Mouse (Mus musculus) thymus, adult 2 months (tissue): ENCODE measurements around the gene Mast2. TPM values are rescaled to one million over a fixed set of nuclear protein-coding genes. Genes with fewer than 3 reads are reported as not detected.

Experiments used
- DNase-seq: peaks from one replicate; pipeline ENCODE4 v3.0.0; 2021
- H3K27ac ChIP-seq: fragments of 200-500 bp; 2 replicates; pipeline ENCODE4 v1.5.1; 2012; ENCODE audit warnings: low read length, control low read depth; ENCODE audit not compliant: control insufficient read depth, insufficient read depth
- H3K27me3 ChIP-seq: fragments of 200-500 bp; 2 replicates; pipeline ENCODE4 v1.6.1; 2012; ENCODE audit warnings: mild to moderate bottlenecking, low read length, moderate library complexity, mixed read lengths; ENCODE audit not compliant: control insufficient read depth, insufficient read depth
- H3K36me3 ChIP-seq: fragments of 200-500 bp; 2 replicates; pipeline ENCODE4 v1.6.1; 2012; ENCODE audit warnings: mild to moderate bottlenecking, low read length, moderate library complexity; ENCODE audit not compliant: control insufficient read depth, insufficient read depth
- H3K4me1 ChIP-seq: fragments of 200-500 bp; replicated peaks from 2 replicates; pipeline ENCODE4 v1.6.1; 2012; ENCODE audit warnings: low read length; ENCODE audit not compliant: control insufficient read depth, insufficient read depth
- H3K4me3 ChIP-seq: fragments of 200-500 bp; 2 replicates; pipeline ENCODE4 v1.5.1; 2012; ENCODE audit warnings: mild to moderate bottlenecking, low read length, control low read depth, moderate library complexity; ENCODE audit not compliant: control insufficient read depth, insufficient read depth
- CTCF ChIP-seq: fragments of 200-500 bp; IDR thresholded peaks from 2 replicates; pipeline ENCODE4 v1.5.1; 2012; ENCODE audit warnings: mild to moderate bottlenecking, control low read depth, low read length, moderate library complexity, borderline replicate concordance; ENCODE audit not compliant: control insufficient read depth, poor library complexity, insufficient read depth; ENCODE audit errors: extremely low read depth
- POLR2A ChIP-seq: fragments of 200-500 bp; IDR thresholded peaks from 2 replicates; pipeline ENCODE4 v1.6.1; 2012; ENCODE audit warnings: mild to moderate bottlenecking, low read length, control low read depth, moderate library complexity; ENCODE audit not compliant: control insufficient read depth, poor library complexity, insufficient read depth; ENCODE audit errors: extremely low read depth
- WGBS: fragments of 180-500 bp; shearing (Covaris S2); methylation state at CpG from one replicate; pipeline ENCODE4 v1.1.7; 2018; 5-methylcytosine and 5-hydroxymethylcytosine counted together
- polyA plus RNA-seq: library from polyadenylated mRNA; depleted of rRNA; stranded (reverse); fragments of >200 nt; gene quantifications from 2 replicates; pipeline ENCODE4 v1.2.3, GENCODE M21; 2012; rRNA removed

Mast2 gene
- 110 and 137 TPM in 2 replicates for polyA plus RNA-seq

DNA sequence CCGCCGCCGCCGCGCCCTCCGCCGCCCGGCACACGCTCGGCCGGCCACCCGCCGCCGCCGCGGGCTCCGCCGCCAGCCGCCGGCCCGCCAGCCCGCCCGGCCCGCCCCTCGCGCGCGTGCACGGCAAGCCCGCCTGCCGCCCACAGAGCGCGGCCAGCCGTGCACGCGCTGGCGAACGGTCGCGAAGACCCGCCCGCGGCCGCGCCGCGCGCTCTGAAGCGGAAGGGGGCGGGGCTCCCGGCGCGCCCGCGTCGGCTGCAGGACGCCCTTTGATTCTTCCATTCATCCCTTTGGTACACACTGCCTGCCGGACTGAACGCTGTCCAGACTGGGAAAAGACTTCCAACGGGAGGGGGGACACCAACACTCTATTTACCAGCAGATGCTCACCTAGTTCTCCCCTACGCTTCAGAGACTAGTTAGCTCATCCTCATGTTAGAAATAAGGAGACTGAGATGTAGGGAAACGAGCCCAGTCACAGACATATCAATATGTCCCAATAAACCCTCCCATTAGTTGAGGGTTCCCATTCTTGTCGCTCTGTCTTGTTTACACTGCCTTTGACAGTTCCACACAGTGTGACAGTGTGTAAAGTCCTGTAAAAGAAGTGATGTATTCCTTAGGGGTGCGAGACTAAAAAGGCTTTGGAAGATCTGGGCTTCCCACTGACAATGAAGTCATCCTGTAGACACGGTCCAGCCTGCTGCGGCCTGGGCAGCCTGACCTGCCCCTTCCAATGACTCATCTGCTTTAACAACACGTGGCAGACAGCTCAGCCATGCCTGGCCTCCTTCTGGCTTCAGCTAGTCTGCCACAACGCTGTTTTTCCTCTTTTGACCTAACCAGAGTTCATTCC, at the start of gene Mast2:
Gene Mast2, minus strand, starts transcription at position 58 of the 856 bp plus-strand sequence.
- TF ChIP-seq CTCF (no peak), POLR2A (no peak)
- WGBS, result 12% methylated on average over 68 of the region's 68 CpGs
- Histone ChIP-seq H3K27me3 (no peaks in the 10 kb centered on the region), H3K4me3 (peak within 1 kb of the TSS; percentile 62), H3K4me1 (peaks cover 3% of the 10 kb centered on the region; the same call in 1 of the 2 replicates), H3K27ac (no peak within 1 kb of the TSS), H3K36me3 (no peaks in the 10 kb centered on the region)
- peak; percentile 78 for DNase-seq

DNA sequence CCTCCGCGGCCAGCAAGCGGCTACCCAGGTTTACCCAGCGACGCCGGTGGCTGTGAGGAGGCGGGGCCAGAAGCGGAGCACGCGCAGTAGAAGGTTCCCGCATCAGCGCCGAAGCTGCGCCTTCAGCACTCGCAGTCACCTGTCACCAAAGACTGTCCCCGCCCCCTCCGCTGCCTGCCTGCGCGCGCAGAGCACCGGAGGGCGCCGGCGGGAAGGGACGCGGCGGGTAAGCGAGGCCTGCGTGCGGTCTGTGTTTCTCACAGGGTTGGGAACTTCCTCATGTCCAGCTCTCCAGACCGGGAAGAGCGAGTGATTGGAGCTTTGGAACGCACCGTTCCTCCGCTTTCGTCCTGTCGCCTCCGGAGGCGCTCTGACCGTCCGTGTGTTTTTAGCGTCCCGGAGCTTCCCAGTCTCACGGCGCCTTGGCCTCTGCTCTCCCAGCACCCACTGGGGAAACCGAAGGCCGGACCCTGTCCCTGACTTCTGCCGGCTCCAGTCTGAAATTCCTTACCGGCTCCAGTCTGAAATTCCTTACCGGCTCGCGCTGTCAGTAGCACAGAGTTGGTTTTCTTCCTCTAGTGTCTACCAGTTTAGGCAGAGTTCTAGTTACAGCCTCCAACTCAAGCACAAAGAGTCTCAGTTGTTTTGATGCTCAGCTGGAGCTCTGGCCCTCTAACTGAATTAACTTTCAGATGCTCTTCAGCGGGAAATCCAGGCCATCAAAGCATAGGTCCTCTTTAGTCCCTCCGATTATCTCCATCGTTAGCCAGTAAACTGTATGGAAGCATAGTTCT, 43.6 kb upstream of the Mast2 start, which contains the start of gene Ipp:
Gene Ipp, plus strand, starts transcription at position 125 of the 794 bp plus-strand sequence.
- TF ChIP-seq POLR2A (peak; percentile 99), CTCF (peak; percentile 37; the same call in 1 of the 2 replicates)
- H3K36me3 ChIP-seq, result no peaks in the 10 kb centered on the region
- peak within 1 kb of the TSS; percentile 74 for H3K4me3 ChIP-seq
- H3K27me3 ChIP-seq, result no peaks in the 10 kb centered on the region
- 1% methylated on average over 54 of the region's 55 CpGs for WGBS
- DNase-seq, result peak; percentile 97
- H3K4me1 ChIP-seq, result no peaks in the 10 kb centered on the region
- H3K27ac ChIP-seq, result no peak within 1 kb of the TSS; the same call in 1 of the 2 replicates

DNA sequence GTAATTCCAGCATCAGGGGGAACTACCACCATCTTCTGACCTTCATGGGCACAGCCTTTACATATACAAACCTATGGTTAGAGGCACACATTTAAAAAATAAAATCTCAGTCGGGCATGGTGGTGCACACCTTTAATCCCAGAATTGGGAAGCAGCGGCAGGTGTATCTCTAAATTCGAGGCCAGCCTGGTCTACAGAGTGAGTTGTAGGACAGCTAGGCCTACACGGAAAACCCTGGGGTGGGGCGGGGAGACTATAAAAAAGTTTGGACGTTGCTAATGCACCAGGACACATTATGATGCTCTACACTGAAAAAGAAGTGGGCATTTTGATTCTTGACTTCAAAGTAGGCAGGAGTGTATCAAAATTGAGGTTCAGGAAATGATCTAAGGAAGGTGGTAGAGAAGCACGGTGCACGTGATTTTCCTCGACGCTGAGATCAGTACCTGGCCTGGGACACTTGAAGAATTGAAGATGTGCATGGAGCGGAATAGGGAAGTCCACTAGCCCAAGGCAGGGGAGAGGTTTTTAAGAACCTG, 43.0 kb upstream of the Mast2 start:
- TF ChIP-seq CTCF (no peak), POLR2A (no peak)
- peak; percentile 2 for DNase-seq
- Histone ChIP-seq H3K4me1 (no peaks in the 10 kb centered on the region), H3K36me3 (no peaks in the 10 kb centered on the region), H3K27ac (no peak overlapping the region), H3K4me3 (peak overlapping the region; percentile 58), H3K27me3 (no peaks in the 10 kb centered on the region)
- WGBS, result 30% methylated on average over 11 of the region's 11 CpGs

DNA sequence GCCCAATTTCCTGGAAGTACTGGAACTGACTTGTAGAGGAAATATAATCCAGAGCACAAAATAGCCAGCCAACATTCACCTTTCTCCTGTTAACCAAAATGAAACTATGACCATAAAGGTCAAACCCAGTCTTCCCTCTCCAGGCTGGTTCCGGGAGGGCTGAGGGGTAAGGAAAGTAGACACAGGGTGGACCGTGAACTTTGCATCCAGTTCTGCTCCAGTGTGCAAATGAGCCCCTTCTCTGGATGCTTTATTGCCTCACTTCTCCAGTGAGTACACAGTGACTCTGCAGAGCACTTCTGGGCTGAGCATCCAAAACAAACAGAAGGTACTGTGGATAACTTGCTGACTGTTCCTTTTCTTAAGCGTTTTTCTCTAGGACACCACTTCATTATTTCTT, 36.0 kb upstream of the Mast2 start:
- Histone ChIP-seq H3K27ac (no peak overlapping the region), H3K4me3 (no peak overlapping the region), H3K36me3 (no peaks in the 10 kb centered on the region), H3K27me3 (no peaks in the 10 kb centered on the region), H3K4me1 (no peaks in the 10 kb centered on the region)
- TF ChIP-seq POLR2A (no peak), CTCF (no peak)
- 86% methylated on average over 3 of the region's 3 CpGs for WGBS
- no peak for DNase-seq

DNA sequence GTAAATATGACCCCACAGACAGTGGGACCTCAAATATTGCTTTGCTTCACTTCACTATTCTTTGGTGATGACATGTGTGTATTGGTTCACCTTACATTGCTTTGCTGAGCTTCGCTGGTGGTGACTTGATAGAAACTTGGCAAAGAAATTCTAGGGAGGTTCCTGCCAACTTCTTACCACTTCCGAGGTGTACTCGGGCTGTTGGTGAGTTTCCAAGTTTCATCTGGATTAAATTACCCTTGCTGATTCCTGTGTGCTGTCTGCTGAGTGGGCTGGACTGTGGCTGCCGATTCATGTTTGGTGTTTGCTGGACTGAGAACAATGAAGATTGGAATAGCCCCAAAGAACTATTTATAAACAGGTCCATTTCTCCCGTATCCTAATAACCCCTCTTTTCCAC, 29.7 kb upstream of the Mast2 start:
- DNase-seq, result no peak
- no peaks in the 10 kb centered on the region for H3K36me3 ChIP-seq
- no peak overlapping the region for H3K27ac ChIP-seq
- H3K4me1 ChIP-seq, result no peaks in the 10 kb centered on the region
- TF ChIP-seq POLR2A (no peak), CTCF (no peak)
- no peak overlapping the region for H3K4me3 ChIP-seq
- H3K27me3 ChIP-seq, result no peaks in the 10 kb centered on the region
- 95% methylated on average over 5 of the region's 5 CpGs for WGBS

DNA sequence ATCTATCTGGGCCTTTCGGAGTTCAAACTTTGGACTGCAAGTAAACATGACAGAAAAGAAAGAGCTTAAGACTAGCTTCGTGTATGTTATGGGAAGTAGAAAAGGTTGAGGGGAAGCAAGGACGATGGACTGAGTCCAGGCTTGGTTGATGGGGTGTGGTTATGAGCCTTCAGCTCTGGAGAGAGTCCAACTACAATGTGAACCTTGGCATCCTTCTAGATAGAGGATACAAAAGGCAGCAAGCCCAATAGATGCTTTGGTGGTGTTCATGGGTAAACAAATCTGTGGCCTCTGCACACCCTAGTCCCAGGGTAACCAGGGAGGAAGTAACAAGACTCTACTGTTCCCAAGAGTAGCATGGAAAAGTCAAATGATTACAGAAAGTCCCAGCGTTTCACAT, 28.5 kb upstream of the Mast2 start:
- Histone ChIP-seq H3K27ac (no peak overlapping the region), H3K4me3 (no peak overlapping the region), H3K4me1 (no peaks in the 10 kb centered on the region), H3K27me3 (no peaks in the 10 kb centered on the region), H3K36me3 (no peaks in the 10 kb centered on the region)
- DNase-seq, result no peak
- WGBS, result 68% methylated on average over 4 of the region's 4 CpGs
- TF ChIP-seq POLR2A, result no peak
- TF ChIP-seq CTCF, result no peak
